In the genomic region with DNA sequence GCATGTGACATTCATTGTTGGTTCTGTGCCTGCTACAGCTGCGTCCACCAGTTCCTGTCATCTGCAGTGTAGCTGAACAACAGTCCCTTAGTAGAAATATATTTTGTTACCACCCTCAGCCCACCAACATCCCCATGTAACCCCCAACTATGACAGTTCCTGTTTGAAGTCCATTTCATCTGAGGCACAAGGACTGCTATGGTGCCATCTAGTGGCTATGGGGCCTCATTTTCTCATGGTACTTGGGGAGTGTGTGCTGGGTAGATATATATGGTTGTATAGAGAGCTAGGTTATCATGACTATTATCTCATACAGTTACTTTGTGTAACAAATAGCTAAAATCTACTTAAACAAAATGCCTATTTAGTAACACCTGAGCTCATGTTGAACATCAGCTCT, we compare ENCODE assay signal across 9 mouse cellular contexts. TPM values are rescaled to one million over a fixed set of nuclear protein-coding genes. Genes with fewer than 3 reads are reported as not detected.
A peak's percentile ranks its signal among the peaks of the same experiment; 100 is the strongest.
DNase-seq lines count a peak whose midpoint lies in the region; ATAC-seq and TF ChIP-seq lines count a peak whose summit lies in the region.
"Had no signal": no experiment of that assay in that cellular context is flagged by ENCODE, and none has a peak within 500 bp of the region (broad histone marks: within the 10 kb centered on the region; RNA-seq: fewer than 3 reads in every experiment).

No protein-coding gene starts in this region.

- H3K27ac ChIP-seq in gastrocnemius, adult 2 months: no peak overlapping the region
- no peak overlapping the region for H3K27ac ChIP-seq in cerebellum, adult 2 months (ENCODE audit: insufficient read depth, low read length)
- H3K27ac ChIP-seq in lung, embryonic 14.5 days (ENCODE audit: low read depth): no peak overlapping the region

- WGBS in cerebellum, adult 2 months: 66% methylated on average over 1 of the region's 1 CpGs
- WGBS in lung, embryonic 14.5 days: 70% methylated on average over 1 of the region's 1 CpGs

- no peak for TF ChIP-seq POLR2A in cerebellum, adult 2 months (IDR thresholded peaks at IDR 0.05; ENCODE audit: borderline replicate concordance, insufficient read depth, low read length)

- H3K9me3 ChIP-seq in lung, embryonic 14.5 days (ENCODE audit: low read depth, low read length): no peaks in the 10 kb centered on the region

- H3K4me2 ChIP-seq in lung, embryonic 14.5 days: no peak overlapping the region

- H3K27me3 ChIP-seq in cerebellum, adult 2 months (ENCODE audit: control insufficient read depth, insufficient read depth, low read length): no peaks in the 10 kb centered on the region; the same call in 1 of the 2 replicates
- no peaks in the 10 kb centered on the region for H3K27me3 ChIP-seq in lung, embryonic 14.5 days (ENCODE audit: insufficient read depth, low read length)

- H3K9ac ChIP-seq in lung, embryonic 14.5 days: no peak overlapping the region

- peak; percentile 45 for DNase-seq in gastrocnemius, adult 2 months
- DNase-seq in gastrocnemius, postnatal 25 days: no peak
- DNase-seq in right cerebral cortex, adult 2 months (ENCODE audit: low spot score in 2 of 2): peak; percentile 28 to 57
- no peak for DNase-seq in right cerebral cortex, postnatal 25 days
- DNase-seq in cerebellum, adult 2 months: peak; percentile 36 to 38
- DNase-seq in lung, embryonic 14.5 days: peak; percentile 79
- DNase-seq in spleen, postnatal 36 days (ENCODE audit: low spot score in 2 of 2): peak; percentile 62 to 71

- no peak overlapping the region for H3K4me3 ChIP-seq in gastrocnemius, adult 2 months
- H3K4me3 ChIP-seq in cerebellum, adult 2 months (replicated peaks; ENCODE audit: insufficient read depth, low read depth, low read length): no peak overlapping the region
- no peak overlapping the region for H3K4me3 ChIP-seq in lung, embryonic 14.5 days (ENCODE audit: low read depth, low read length)

- ATAC-seq in hematopoietic stem cell, adult 5-6 weeks (replicated peaks in 1 of 2; ENCODE audit: insufficient read depth in 1 of 2, low FRiP score in 2 of 2, low TSS enrichment in 1 of 2, low read depth in 1 of 2, poor library complexity in 2 of 2, severe bottlenecking in 2 of 2): peak; percentile 67 to 82
- ATAC-seq in lung, embryonic 14.5 days (ENCODE audit: insufficient read depth): 0 out of 2 replicates have a peak, but pooled peaks have one; percentile 21

- TF ChIP-seq CTCF in gastrocnemius, adult 2 months (IDR thresholded peaks at IDR 0.05): peak; percentile 79
- peak; percentile 73 for TF ChIP-seq CTCF in cerebellum, adult 2 months (IDR thresholded peaks at IDR 0.05; ENCODE audit: borderline replicate concordance, insufficient read depth, low read depth, low read length)
- TF ChIP-seq CTCF in lung, embryonic 14.5 days (IDR thresholded peaks at IDR 0.05; ENCODE audit: low read depth): peak; percentile 77

- H3K4me1 ChIP-seq in cerebellum, adult 2 months (ENCODE audit: control insufficient read depth, insufficient read depth, low read length): no peaks in the 10 kb centered on the region
- H3K4me1 ChIP-seq in lung, embryonic 14.5 days (ENCODE audit: insufficient read depth): no peaks in the 10 kb centered on the region

- intact Hi-C loops in gastrocnemius, adult 2 months (cut with DNase I): loop anchor here (1.0 kb wide), 1 partner anchor 104 kb away; no protein-coding TSS in a partner anchor

- H3K36me3 ChIP-seq in lung, embryonic 14.5 days (ENCODE audit: insufficient read depth): no peaks in the 10 kb centered on the region

RNA-seq across cellular contexts. Expression of gene Il19, which starts 39.5 kb away (rescaled TPM):
- total RNA-seq in gastrocnemius, adult 2 months (2021): not detected
- not detected for total RNA-seq in gastrocnemius, postnatal 25 days (2021)
- 0.10 TPM in 1 of 2 replicates, not detected in the other for polyA plus RNA-seq in cerebellum, adult 2 months (2012; rRNA removed)
- total RNA-seq in hematopoietic stem cell, adult 5-6 weeks (2017): not detected in 2 replicates
- not detected in 2 replicates for polyA plus RNA-seq in lung, embryonic 14.5 days (2014; fragmentation: Nextera tagmentation; extraction: Ambion mirVana)
- total RNA-seq: layer of hippocampus, postnatal 14 days had no signal

RNA-seq across cellular contexts. Expression of gene Il10, which starts 40.2 kb away (rescaled TPM):
- total RNA-seq in gastrocnemius, adult 2 months (2021): not detected
- total RNA-seq in gastrocnemius, postnatal 25 days (2021): not detected
- polyA plus RNA-seq in cerebellum, adult 2 months (2012; rRNA removed): not detected in 2 replicates
- 4.8 and 16.6 TPM in 2 replicates for total RNA-seq in hematopoietic stem cell, adult 5-6 weeks (2017)
- not detected in 2 replicates for polyA plus RNA-seq in lung, embryonic 14.5 days (2014; fragmentation: Nextera tagmentation; extraction: Ambion mirVana)
- total RNA-seq: layer of hippocampus, postnatal 14 days had no signal

Comparison
In these comparisons a context has a peak if more than half of its experiments do, and no peak if none do; other contexts are left out.
1. DNase-seq: peak in gastrocnemius, adult 2 months (single experiment), right cerebral cortex, adult 2 months (2 of 2), cerebellum, adult 2 months (2 of 2), lung, embryonic 14.5 days (single experiment) and spleen, postnatal 36 days (2 of 2); none in gastrocnemius, postnatal 25 days (single experiment) and right cerebral cortex, postnatal 25 days (single experiment).
2. Peak in every context shown above with its lines, with median percentiles within 50 percentile points of each other: CTCF ChIP-seq.